In genomic region chr6:54732721-54733120, GRCm38 (mm10) we compare ENCODE assay signal across 16 mouse cellular contexts.
"Had no signal": no experiment of that assay in that cellular context is flagged by ENCODE, and none has a peak within 500 bp of the region (broad histone marks: within the 10 kb centered on the region; RNA-seq: fewer than 3 reads in every experiment).

No protein-coding gene starts in this region.

- H3K36me3 ChIP-seq: limb, embryonic 13.5 days; liver, embryonic 15.5 days; midbrain, embryonic 10.5 days; midbrain, embryonic 15.5 days; neural tube, embryonic 12.5 days had no signal

- H3K4me1 ChIP-seq: limb, embryonic 13.5 days; midbrain, embryonic 10.5 days; midbrain, embryonic 15.5 days; neural tube, embryonic 12.5 days had no signal

- H3K4me3 ChIP-seq: limb, embryonic 13.5 days; liver, embryonic 15.5 days; midbrain, embryonic 10.5 days; midbrain, embryonic 15.5 days; neural tube, embryonic 12.5 days had no signal

- H3K27me3 ChIP-seq: limb, embryonic 13.5 days; liver, embryonic 15.5 days; midbrain, embryonic 15.5 days; neural tube, embryonic 12.5 days had no signal

- DNase-seq: kidney, postnatal 36 days; layer of hippocampus, postnatal 36 days; lung, embryonic 14.5 days; lung, postnatal 10 days; lung, postnatal 4 days; right cerebral cortex, postnatal 4 days; spleen, adult 18-20 months; thymus, adult 18-20 months; thymus, postnatal 25 days had no signal

- ATAC-seq: midbrain, embryonic 15.5 days had no signal

- H3K4me2 ChIP-seq: limb, embryonic 13.5 days; liver, embryonic 11.5 days; liver, embryonic 15.5 days; lung, embryonic 14.5 days; midbrain, embryonic 15.5 days; neural tube, embryonic 12.5 days had no signal

- H3K9ac ChIP-seq: limb, embryonic 13.5 days; liver, embryonic 15.5 days; lung, embryonic 14.5 days; midbrain, embryonic 15.5 days; neural tube, embryonic 12.5 days had no signal

- H3K9me3 ChIP-seq: limb, embryonic 13.5 days; liver, embryonic 15.5 days; midbrain, embryonic 10.5 days; midbrain, embryonic 15.5 days; neural tube, embryonic 12.5 days had no signal

- H3K27ac ChIP-seq: kidney, postnatal 0 days; limb, embryonic 13.5 days; liver, embryonic 15.5 days; midbrain, embryonic 10.5 days; midbrain, embryonic 15.5 days; neural tube, embryonic 12.5 days had no signal
